Mouse (Mus musculus): ENCODE data around the gene Kbtbd2.

DNA sequence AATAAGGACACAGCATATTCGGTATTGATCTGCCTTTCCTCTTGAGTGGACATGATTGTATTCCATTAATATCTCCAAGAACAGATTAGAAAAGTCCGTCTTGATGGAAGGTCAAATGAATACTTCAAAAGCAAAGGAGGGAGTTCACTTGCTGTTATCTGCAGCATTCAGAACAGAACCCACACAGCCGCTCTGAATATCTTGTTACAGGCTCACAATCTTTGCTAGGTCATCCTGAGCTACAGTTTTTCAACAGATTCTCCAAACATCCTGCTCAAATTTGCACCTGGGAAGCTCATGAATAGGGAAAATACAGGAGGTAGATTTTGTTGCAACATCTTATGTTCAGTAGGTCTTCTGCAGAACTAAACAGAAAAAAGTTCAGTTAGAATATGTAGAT is 8.3 kb downstream of the Kbtbd2 start:
- TF ChIP-seq CTCF (IDR thresholded peaks at IDR 0.05; ENCODE audit: low read depth, low read length) (no peak), POLR2A (IDR thresholded peaks at IDR 0.05; ENCODE audit: extremely low read depth, insufficient read depth, low read length) (no peak)

Measured in liver, adult 2 months (tissue).